Mouse (Mus musculus): ENCODE results near the gene Arhgap29.

- no peak for TF ChIP-seq POLR2A (IDR thresholded peaks at IDR 0.05; ENCODE audit: extremely low read depth, insufficient read depth, low read length)
- no peak for TF ChIP-seq CTCF (IDR thresholded peaks at IDR 0.05; ENCODE audit: low read depth, low read length)
Measured at GRCm38 (mm10) chr3:122001568-122001967, 49.2 kb downstream of the Arhgap29 start.
